Mouse (Mus musculus) spleen, postnatal 14 days (tissue): Measurements from ENCODE around the gene Ank.

Experiments used
- DNase-seq, 2 experiments: peaks; one replicate each; pipeline ENCODE4 v3.0.0; 2021 to 2022; ENCODE audit warnings: low spot score in 2 of 2

Ank gene

GRCm38 (mm10) chr15:27496596-27497299, 30.3 kb downstream of the Ank start:
- peak; percentile 61 to 68 for DNase-seq

GRCm38 (mm10) chr15:27497300-27497997, 31.0 kb downstream of the Ank start:
- DNase-seq, result no peak

GRCm38 (mm10) chr15:27498078-27498477, 31.6 kb downstream of the Ank start:
- no peak for DNase-seq

GRCm38 (mm10) chr15:27500390-27500789, 33.9 kb downstream of the Ank start:
- DNase-seq, result no peak

GRCm38 (mm10) chr15:27502338-27502737, 35.9 kb downstream of the Ank start:
- DNase-seq, result no peak

GRCm38 (mm10) chr15:27503221-27503620, 36.7 kb downstream of the Ank start:
- no peak for DNase-seq

- DNase-seq, result no peak
Measured at GRCm38 (mm10) chr15:27503801-27504730, 37.6 kb downstream of the Ank start.

GRCm38 (mm10) chr15:27506127-27506886, 39.8 kb downstream of the Ank start:
- no peak for DNase-seq

GRCm38 (mm10) chr15:27506893-27507596, 40.6 kb downstream of the Ank start:
- no peak for DNase-seq

- no peak for DNase-seq
Measured at GRCm38 (mm10) chr15:27508169-27508568, 41.7 kb downstream of the Ank start.

- DNase-seq, result no peak
Measured at GRCm38 (mm10) chr15:27508982-27509381, 42.5 kb downstream of the Ank start.

GRCm38 (mm10) chr15:27516927-27517326, 50.5 kb downstream of the Ank start:
- no peak for DNase-seq

GRCm38 (mm10) chr15:27518026-27518425, 51.5 kb downstream of the Ank start:
- no peak for DNase-seq

- no peak for DNase-seq
Measured at GRCm38 (mm10) chr15:27519857-27520256, 53.4 kb downstream of the Ank start.

GRCm38 (mm10) chr15:27525233-27526005, 58.9 kb downstream of the Ank start:
- DNase-seq, result no peak

GRCm38 (mm10) chr15:27528896-27529295, 62.4 kb downstream of the Ank start:
- DNase-seq, result no peak

GRCm38 (mm10) chr15:27530023-27530422, 63.5 kb downstream of the Ank start:
- no peak for DNase-seq

- no peak for DNase-seq
Measured at GRCm38 (mm10) chr15:27533036-27533435, 66.6 kb downstream of the Ank start.

- no peak for DNase-seq
Measured at GRCm38 (mm10) chr15:27535681-27536080, 69.2 kb downstream of the Ank start.

GRCm38 (mm10) chr15:27536186-27536585, 69.7 kb downstream of the Ank start:
- DNase-seq, result no peak
